In genomic region chr1:128456844-128457445, GRCm38 (mm10) we compare ENCODE assay signal across 9 mouse cellular contexts. TPM values are rescaled to one million over a fixed set of nuclear protein-coding genes. Genes with fewer than 3 reads are reported as not detected.
DNase-seq lines count a peak whose midpoint lies in the region; ATAC-seq lines count a peak whose summit lies in the region.
"Had no signal": no experiment of that assay in that cellular context is flagged by ENCODE, and none has a peak within 500 bp of the region (broad histone marks: within the 10 kb centered on the region; RNA-seq: fewer than 3 reads in every experiment).

No protein-coding gene starts in this region.

- DNase-seq in adrenal gland, postnatal 14 days = peak; percentile 55
- DNase-seq in adrenal gland, adult 8-10 months = no peak
- peak; percentile 21 to 36 for DNase-seq in heart, postnatal 36 days
- DNase-seq in kidney, postnatal 36 days = peak; percentile 23 to 62
- DNase-seq in spleen, postnatal 14 days (ENCODE audit: low spot score in 2 of 2) = no peak

- peak overlapping the region; percentile 12; the same call in 1 of the 2 replicates for H3K4me3 ChIP-seq in embryonic facial prominence, embryonic 13.5 days
- H3K4me3 ChIP-seq in neural tube, embryonic 12.5 days = no peak overlapping the region
- H3K4me3 ChIP-seq: liver, embryonic 15.5 days had no signal

- no peaks in the 10 kb centered on the region for H3K36me3 ChIP-seq in embryonic facial prominence, embryonic 13.5 days
- H3K36me3 ChIP-seq in neural tube, embryonic 12.5 days = no peaks in the 10 kb centered on the region
- H3K36me3 ChIP-seq: liver, embryonic 15.5 days had no signal

- intact Hi-C loops in heart, postnatal 36 days (cut with DNase I) = loop anchor here (2.0 to 5.0 kb wide), 4 partner anchors 16 to 135 kb away; partner anchors contain the start of gene Cxcr4

- no peaks in the 10 kb centered on the region for H3K9me3 ChIP-seq in embryonic facial prominence, embryonic 13.5 days
- no peaks in the 10 kb centered on the region for H3K9me3 ChIP-seq in neural tube, embryonic 12.5 days
- H3K9me3 ChIP-seq: liver, embryonic 15.5 days had no signal

- no peak for ATAC-seq in embryonic facial prominence, embryonic 13.5 days (ENCODE audit: insufficient number of reproducible peaks, insufficient read depth, low FRiP score, low TSS enrichment, low read depth)
- no peak; the same call in 1 of the 2 replicates for ATAC-seq in neural tube, embryonic 12.5 days (ENCODE audit: low FRiP score, low read depth)
- ATAC-seq in activated CD4-positive, CD25-positive, alpha-beta regulatory T cell, adult 4 months = no peak

- WGBS in embryonic facial prominence, embryonic 13.5 days = 29% methylated on average over 18 of the region's 18 CpGs
- 52% methylated on average over 18 of the region's 18 CpGs for WGBS in neural tube, embryonic 12.5 days

- H3K4me1 ChIP-seq in embryonic facial prominence, embryonic 13.5 days = peaks cover 10% of the 10 kb centered on the region
- H3K4me1 ChIP-seq in neural tube, embryonic 12.5 days = 0 out of 2 replicates have a peak, but pooled peaks cover 6% of the 10 kb centered on the region
- H3K4me1 ChIP-seq: liver, embryonic 15.5 days had no signal

- no peak overlapping the region for H3K27ac ChIP-seq in embryonic facial prominence, embryonic 13.5 days
- no peak overlapping the region for H3K27ac ChIP-seq in neural tube, embryonic 12.5 days
- H3K27ac ChIP-seq: liver, embryonic 15.5 days had no signal

- no peaks in the 10 kb centered on the region for H3K27me3 ChIP-seq in embryonic facial prominence, embryonic 13.5 days
- H3K27me3 ChIP-seq in neural tube, embryonic 12.5 days (replicated peaks) = no peaks in the 10 kb centered on the region

- peak overlapping the region; percentile 47 for H3K4me2 ChIP-seq in embryonic facial prominence, embryonic 13.5 days
- H3K4me2 ChIP-seq in neural tube, embryonic 12.5 days (replicated peaks) = peak overlapping the region; percentile 18; the same call in 1 of the 2 replicates
- H3K4me2 ChIP-seq: liver, embryonic 15.5 days had no signal

- no peak overlapping the region for H3K9ac ChIP-seq in embryonic facial prominence, embryonic 13.5 days
- no peak overlapping the region for H3K9ac ChIP-seq in neural tube, embryonic 12.5 days
- H3K9ac ChIP-seq: liver, embryonic 15.5 days had no signal

RNA-seq across cellular contexts. Expression of gene Dars, which starts 39.8 kb away (rescaled TPM):
- 85.9 and 87.5 TPM in 2 replicates for total RNA-seq in adrenal gland, postnatal 14 days (2021)
- 10 to 100 TPM; 92.5 to 99.9 (median 97.6) TPM for total RNA-seq in adrenal gland, adult 8-10 months (2022)
- 152 and 157 TPM in 2 replicates for polyA plus RNA-seq in embryonic facial prominence, embryonic 13.5 days (2015; fragmentation: Nextera tagmentation; extraction: Ambion mirVana)
- total RNA-seq in heart, postnatal 36 days (2021) = 10 to 100 TPM; 63.4 to 64.6 TPM
- 179 and 185 TPM in 2 replicates for polyA plus RNA-seq in neural tube, embryonic 12.5 days (2016; fragmentation: Nextera tagmentation; extraction: Ambion mirVana)
- 100 to 1,000 TPM; 113 to 153 TPM for polyA plus RNA-seq in activated CD4-positive, CD25-positive, alpha-beta regulatory T cell, adult 4 months (2017; shearing (Covaris generic))

Comparison
In these comparisons a context has a peak if more than half of its experiments do, and no peak if none do; other contexts are left out.
1. DNase-seq: peak in adrenal gland, postnatal 14 days (single experiment), heart, postnatal 36 days (2 of 2) and kidney, postnatal 36 days (2 of 2); none in adrenal gland, adult 8-10 months (single experiment) and spleen, postnatal 14 days (0 of 2).